Mouse (Mus musculus) gastrocnemius, adult 2 months (tissue): ENCODE measurements around the gene Zc3h10. TPM values are rescaled to one million over a fixed set of nuclear protein-coding genes. Genes with fewer than 3 reads are reported as not detected.
A peak's percentile ranks its signal among the peaks of the same experiment; 100 is the strongest.

ENCODE experiments used
- DNase-seq: peaks from one replicate; pipeline ENCODE4 v3.0.0; 2022
- H3K27ac ChIP-seq: fragments of 200-600 bp; 2 replicates; pipeline ENCODE4 v1.8.1; 2022; ENCODE audit warnings: mild to moderate bottlenecking
- H3K4me3 ChIP-seq: fragments of 200-600 bp; 2 replicates; pipeline ENCODE4 v1.8.1; 2022; ENCODE audit warnings: mild to moderate bottlenecking, moderate library complexity
- CTCF ChIP-seq: fragments of 200-600 bp; IDR thresholded peaks from 2 replicates; pipeline ENCODE4 v1.8.1; 2022; ENCODE audit warnings: antibody characterized with exemption, mild to moderate bottlenecking, moderate library complexity
- intact Hi-C: fragments of 180-260 bp; cut with DNase I; formaldehyde crosslinking; loops from one replicate; pipeline ENCODE4 v1.15.1; 2025
- long read RNA-seq, 2 experiments: library from polyadenylated mRNA; stranded (forward); transcript quantifications; one replicate each; pipeline ENCODE4 v2.0.0; 2021
- total RNA-seq, 2 experiments: library from RNA; stranded (reverse); gene quantifications; 2 replicates each; pipeline ENCODE4 v1.2.3; 2021

Zc3h10 gene
- total RNA-seq = 1 to 10 TPM; 4.2 to 6.5 TPM
- long read RNA-seq, experiment 1, partial matches to known transcripts = 0 of 8 reads
- long read RNA-seq, experiment 1, other reads (novel, unspliced or antisense) = 4 of 8 reads
- long read RNA-seq, experiment 2, transcript Zc3h10-201 (3 exons, 3,721 nt) = major isoform, 9 of 13 reads
- long read RNA-seq, experiment 2, partial matches to known transcripts = 0 of 13 reads
- long read RNA-seq, experiment 2, other reads (novel, unspliced or antisense) = 4 of 13 reads

DNA sequence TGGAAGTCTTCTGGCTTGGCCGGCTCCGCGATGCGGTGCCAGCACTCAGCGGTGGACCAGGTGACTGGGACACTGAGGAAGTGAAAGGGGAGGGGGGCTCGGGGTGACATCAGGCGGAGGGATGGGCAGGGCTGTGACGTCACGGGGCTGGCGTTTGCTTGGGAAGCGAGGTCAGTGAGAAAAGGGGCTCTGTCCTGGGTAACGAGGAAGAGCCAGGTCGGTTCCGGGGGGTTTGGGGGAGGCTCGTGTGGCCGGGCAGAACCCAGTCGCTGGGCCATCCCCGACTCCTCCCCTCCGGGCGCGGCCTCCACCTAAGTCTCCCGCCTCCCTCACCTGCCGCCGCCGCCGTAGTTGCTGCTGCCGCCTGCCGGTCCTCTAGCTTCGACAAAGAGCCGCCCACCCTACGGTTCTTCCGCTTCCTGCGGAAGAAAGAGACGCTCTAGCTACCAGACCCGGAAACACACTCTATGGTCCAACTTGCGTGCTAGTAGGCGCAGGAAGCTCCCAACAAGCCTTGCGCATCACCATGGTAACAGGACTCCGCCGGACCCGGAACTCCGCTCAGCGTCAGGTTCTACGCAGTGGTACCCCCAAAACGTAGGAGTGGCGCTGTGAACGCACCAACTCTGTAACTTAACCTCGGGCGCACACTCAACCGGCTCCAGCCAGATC lies at the start of gene Zc3h10:
Gene Zc3h10 (minus strand): TSS at position 414 of the 672 bp plus-strand sequence.
- H3K4me3 ChIP-seq = peak within 1 kb of the TSS; percentile 81
- intact Hi-C loops = loop anchor here (2.0 to 10.0 kb wide), 2 partner anchors 51 to 173 kb away; partner anchors contain the start of gene Ankrd52
- peak; percentile 67 for TF ChIP-seq CTCF
- peak; percentile 95 for DNase-seq
- H3K27ac ChIP-seq = peak within 1 kb of the TSS; percentile 97

DNA sequence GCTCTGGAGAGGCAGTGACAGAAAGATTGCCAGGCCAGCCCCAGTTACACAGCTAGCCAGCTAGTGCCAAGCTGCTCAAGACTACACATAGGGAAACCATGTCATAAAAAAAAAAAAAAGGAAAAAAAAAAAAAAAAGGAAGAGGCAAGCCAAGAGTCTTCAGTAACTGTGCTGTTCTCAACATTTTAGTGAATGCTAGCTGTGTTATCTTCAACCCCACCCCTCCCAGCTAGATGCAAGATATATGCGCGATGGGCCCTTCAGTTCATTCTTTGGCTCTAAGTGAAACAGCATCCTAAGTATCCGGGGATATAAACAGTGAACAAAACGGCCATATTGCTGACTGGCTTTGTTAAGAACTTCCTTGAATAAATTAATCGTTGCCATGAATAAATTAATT lies 45.2 kb upstream of the Zc3h10 start:
- DNase-seq = no peak
- intact Hi-C loops = no loop called here
- Histone ChIP-seq H3K4me3 (no peak overlapping the region), H3K27ac (no peak overlapping the region)
- TF ChIP-seq CTCF = no peak

DNA sequence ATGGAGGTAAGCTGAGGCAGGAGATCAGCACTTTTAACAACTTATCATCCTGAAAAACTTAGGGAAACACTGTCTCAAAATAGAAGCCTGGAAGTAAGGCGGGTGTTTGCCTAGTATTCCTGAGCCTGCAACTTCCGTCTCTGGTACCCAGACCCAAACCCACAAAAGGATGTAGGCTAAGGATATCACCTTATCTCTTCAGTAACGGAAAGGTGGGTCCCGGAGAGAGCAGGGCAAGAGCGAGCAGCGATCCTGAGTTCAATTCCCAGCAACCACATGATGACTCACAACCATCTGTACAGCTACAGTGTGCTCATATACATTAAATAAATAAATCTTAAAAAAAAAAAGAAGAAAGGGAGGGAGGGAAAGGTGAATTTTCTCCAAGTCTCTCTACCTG lies 43.9 kb upstream of the Zc3h10 start:
- no peak for DNase-seq
- TF ChIP-seq CTCF = no peak
- H3K4me3 ChIP-seq = no peak overlapping the region
- H3K27ac ChIP-seq = no peak overlapping the region
- intact Hi-C loops = no loop called here

DNA sequence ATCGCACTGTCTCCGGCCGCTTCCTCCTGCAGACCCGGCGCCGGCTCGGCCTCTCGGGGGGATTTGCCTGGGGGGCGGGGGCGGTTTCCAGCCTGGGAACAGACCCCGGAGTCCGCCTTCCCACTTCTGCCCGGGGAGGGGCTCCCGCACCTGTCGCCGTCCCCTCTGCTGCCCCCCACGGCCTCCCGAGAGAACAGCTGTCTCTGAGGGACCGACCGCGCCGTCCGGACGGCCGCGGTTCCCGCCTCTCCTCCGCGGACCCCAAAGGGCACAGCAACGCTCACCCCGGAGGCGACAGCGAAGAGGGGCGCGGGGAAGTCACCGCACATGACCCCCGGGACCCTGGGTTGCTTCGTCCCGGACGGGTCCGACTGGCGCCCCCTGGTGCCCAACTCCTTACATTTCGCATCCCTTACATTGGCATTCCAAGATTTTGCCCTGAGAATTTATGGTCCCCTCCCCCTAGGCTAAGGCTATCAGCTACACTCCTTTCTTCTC lies 42.7 kb upstream of the Zc3h10 start:
- peak; percentile 77 for TF ChIP-seq CTCF
- peak overlapping the region; percentile 67 for H3K27ac ChIP-seq
- DNase-seq = peak; percentile 65
- intact Hi-C loops = no loop called here
- peak overlapping the region; percentile 83 for H3K4me3 ChIP-seq

DNA sequence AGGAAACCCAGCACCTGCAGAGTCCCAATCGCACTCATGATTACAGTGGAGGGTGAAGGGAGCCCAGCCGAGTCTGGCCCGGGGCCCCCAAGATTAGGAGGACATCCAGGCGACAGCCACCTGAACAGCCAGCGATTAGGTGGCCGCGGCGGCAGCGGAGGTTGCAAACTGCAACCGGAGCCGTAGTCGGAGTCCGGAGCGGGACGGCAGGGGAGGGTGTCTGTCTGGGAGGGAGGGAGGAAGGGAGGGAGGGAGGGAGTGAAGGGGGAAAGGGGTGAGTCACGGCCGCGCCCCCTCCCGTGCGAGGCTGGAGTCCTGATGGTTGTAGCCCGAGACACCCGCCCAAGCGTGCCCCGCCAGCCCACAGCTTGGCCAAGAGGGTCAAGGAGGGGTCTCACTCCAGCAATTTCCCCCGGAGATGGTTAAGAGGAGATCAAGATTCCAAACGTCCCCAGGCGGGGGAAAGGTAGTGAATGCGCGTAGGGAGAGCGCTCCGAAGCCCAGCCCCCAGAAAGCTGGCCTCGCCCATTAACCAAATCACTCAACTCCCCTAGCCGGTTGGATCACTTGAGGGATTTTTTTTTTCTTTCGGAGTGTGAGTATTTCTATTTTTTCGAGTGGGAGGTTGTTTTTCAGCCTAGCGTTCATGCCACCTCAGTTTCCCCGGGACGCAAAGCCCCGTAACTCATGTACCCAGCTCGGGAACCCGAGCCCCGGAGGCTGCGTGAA lies 42.1 kb upstream of the Zc3h10 start, which contains the start of gene Erbb3:
Gene Erbb3 (minus strand): TSS at position 189 of the 729 bp plus-strand sequence.
- TF ChIP-seq CTCF = no peak
- intact Hi-C loops = no loop called here
- DNase-seq = peak; percentile 69
- H3K4me3 ChIP-seq = peak within 1 kb of the TSS; percentile 83
- peak within 1 kb of the TSS; percentile 67 for H3K27ac ChIP-seq

DNA sequence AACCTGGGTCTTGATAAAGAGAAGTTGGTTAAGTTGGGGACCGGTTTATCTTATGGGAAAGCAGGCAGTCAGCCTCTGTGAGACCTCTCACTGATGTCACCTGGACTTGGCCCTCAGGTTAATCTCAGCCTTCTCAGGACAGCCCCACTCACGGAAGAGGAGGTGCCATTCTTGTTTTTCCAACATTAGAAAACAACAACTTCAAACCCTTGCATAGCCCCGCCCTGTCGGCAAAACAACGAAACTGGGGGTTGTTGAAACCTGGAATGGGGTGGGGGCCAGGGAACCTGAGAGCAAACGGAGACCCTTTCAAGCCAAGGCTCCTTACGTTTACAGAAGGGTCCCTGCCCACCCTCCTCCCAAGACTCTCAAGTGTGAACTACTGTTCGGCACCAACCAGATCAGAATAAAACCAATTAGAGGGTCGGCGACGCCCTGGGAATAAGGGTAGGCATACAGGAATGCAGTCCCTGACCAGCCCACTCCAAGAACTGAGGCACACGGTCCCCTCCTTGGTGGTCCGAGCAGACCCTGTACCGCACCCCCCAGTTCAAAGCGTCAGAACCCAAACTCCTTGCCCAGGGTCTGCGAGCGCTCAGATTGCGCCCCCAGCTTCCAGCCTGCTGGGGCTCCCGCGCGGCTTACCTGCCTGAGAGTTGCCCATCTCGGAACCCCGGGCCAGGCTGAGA lies 41.3 kb upstream of the Zc3h10 start:
- peak overlapping the region; percentile 83 for H3K4me3 ChIP-seq
- intact Hi-C loops = no loop called here
- H3K27ac ChIP-seq = peak overlapping the region; percentile 67
- no peak for TF ChIP-seq CTCF
- DNase-seq = no peak

DNA sequence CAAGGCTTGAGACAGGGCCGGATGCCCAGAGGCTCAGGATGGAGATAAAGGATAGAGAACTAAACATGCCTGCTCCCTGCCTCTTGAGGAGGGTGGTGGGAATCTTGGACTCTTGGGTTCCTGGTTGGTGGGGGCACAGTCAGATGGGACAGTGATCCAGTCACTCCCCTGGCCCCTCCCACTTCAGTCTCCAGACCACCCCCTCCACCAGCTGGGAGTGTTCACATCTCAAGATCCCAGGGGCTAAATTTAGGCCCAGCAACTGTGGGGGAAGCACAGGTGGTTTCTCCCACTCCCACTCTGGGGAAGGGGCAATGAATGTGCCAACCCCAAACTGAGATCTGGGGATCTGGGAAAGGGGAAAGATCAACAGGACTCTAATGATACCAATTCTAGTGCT lies 40.6 kb upstream of the Zc3h10 start:
- peak overlapping the region; percentile 83 for H3K4me3 ChIP-seq
- no peak overlapping the region for H3K27ac ChIP-seq
- no peak for TF ChIP-seq CTCF
- no peak for DNase-seq
- intact Hi-C loops = no loop called here

DNA sequence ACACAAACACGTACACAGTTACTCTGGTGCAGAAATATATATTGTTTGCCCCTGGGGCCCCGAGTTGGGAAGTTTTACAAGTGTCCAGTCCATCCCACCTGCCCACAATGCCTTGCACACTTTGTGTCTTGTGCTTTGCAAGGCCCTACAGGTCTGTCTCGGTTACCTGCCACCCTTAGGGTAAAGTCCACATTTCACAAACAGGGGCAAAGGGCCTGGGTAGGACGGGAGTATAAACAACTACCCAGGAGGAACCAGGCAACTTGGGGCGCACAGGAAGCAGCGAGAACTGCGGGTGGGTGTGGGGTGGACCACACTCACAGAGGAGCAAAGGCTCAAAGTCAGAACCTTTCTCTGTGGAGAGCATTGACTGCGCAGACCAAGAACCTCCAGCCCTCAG lies 40.1 kb upstream of the Zc3h10 start:
- peak overlapping the region; percentile 44 for H3K27ac ChIP-seq
- DNase-seq = no peak
- peak overlapping the region; percentile 26 for H3K4me3 ChIP-seq
- no peak for TF ChIP-seq CTCF
- intact Hi-C loops = no loop called here

DNA sequence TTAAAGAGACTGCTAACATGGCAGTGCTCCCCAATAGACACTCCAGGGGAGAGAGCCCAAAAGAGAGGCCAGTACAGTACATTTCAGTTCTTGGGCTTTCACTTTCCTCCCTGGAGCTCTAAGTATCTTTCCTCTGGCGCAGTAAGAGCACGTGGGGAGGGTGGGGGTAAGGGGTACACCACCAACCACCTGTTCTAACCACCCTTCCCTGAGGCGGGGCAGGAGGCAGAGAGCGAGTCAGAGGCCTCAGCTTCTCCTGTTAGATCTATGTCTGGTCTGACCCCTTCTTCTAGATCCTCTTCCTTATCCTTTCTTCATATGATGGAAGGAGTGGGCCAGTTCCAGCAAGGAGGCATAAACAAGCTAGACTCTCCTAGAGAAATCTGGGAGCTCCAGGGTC lies 39.5 kb upstream of the Zc3h10 start:
- no peak for DNase-seq
- Histone ChIP-seq H3K27ac (peak overlapping the region; percentile 44), H3K4me3 (no peak overlapping the region)
- no peak for TF ChIP-seq CTCF
- intact Hi-C loops = no loop called here

DNA sequence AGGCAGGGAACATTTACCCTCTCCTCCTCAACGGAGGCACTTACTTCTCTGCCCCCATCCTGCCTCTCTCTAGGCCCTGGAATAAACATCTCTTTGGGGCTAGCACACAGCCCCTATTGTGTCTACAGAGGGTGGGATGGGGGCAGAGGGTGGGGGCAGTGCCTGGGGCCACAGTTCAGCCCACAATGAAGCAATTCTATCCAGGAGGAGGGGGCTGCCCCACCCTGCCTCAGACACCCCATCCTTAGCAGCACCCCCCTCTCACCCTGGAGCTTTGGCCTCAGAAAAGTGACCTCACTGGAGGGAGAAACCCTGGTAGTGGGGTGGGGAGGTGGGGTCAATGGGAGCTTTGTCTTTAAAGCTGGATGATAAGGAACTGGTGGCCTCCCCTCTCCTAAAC lies 39.0 kb upstream of the Zc3h10 start:
- intact Hi-C loops = no loop called here
- no peak for TF ChIP-seq CTCF
- no peak overlapping the region for H3K4me3 ChIP-seq
- DNase-seq = no peak
- H3K27ac ChIP-seq = no peak overlapping the region; the same call in 1 of the 2 replicates

DNA sequence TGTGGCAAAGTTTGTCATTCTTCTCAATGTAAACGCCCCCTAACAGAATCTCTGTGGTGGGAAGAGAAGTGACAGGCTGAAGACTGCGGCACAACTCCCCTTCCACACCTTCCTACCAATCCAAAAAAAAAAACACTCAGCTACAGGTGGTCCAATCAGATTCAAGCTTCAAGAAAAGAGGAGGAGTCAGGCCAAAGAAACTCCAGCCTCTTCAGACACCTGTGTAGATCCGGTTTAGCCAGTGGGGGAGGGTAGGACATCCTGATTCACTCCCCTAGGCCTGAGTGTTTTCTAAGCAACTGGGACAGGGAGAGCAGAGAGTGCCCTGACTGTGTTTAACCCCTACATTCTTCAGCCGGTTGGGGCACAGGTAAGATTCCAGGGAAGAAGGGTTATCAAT lies 36.8 kb upstream of the Zc3h10 start:
- DNase-seq = no peak
- TF ChIP-seq CTCF = no peak
- Histone ChIP-seq H3K27ac (peak overlapping the region; percentile 86), H3K4me3 (no peak overlapping the region)
- intact Hi-C loops = no loop called here

DNA sequence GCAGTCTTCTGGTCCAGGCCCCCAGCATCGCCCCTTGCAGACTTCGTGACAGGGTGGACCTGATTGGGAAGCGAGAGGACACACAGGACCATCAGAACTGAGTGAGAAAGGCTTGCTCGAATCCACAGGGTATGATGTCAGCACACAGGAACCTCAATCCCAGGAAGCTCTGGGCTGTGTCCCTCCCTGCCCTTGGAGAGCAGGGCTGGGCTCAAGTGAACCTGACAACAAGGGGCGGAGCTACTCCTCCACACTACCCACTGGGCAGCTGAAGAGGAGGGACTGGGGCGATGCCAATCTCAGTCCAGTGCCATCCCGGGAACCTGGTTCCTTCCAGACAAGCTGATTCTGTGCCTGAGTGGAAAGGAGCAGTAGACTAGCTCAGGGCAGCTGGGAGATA lies 36.1 kb upstream of the Zc3h10 start:
- peak overlapping the region; percentile 86 for H3K27ac ChIP-seq
- DNase-seq = peak; percentile 82
- intact Hi-C loops = no loop called here

More for the DNA sequence above, 36.1 kb upstream of the Zc3h10 start:
- peak overlapping the region; percentile 64 for H3K4me3 ChIP-seq
- no peak for TF ChIP-seq CTCF
